Mouse (Mus musculus) spleen, postnatal 10 days (tissue): Measurements from ENCODE around the gene Arhgef3.

ENCODE experiments used
- DNase-seq, 2 experiments: peaks; one replicate each; pipeline ENCODE4 v3.0.0; 2021 to 2022; ENCODE audit warnings: low spot score in 2 of 2

The Arhgef3 gene

GRCm38 (mm10) chr14:27114362-27115274, at the start of gene Arhgef3:
Gene Arhgef3 (plus strand): TSS chr14:27114899.
- DNase-seq, result peak in 1 of 2 experiments; percentile 29

- no peak for DNase-seq
These were observed 48.3 kb upstream of the Arhgef3 start for GRCm38 (mm10) chr14:27066171-27066929.

- DNase-seq, result no peak
These were observed 46.8 kb upstream of the Arhgef3 start for GRCm38 (mm10) chr14:27067866-27068271.

- no peak for DNase-seq
These were observed 45.1 kb upstream of the Arhgef3 start for GRCm38 (mm10) chr14:27069434-27070097.

- no peak for DNase-seq
These were observed 44.6 kb upstream of the Arhgef3 start for GRCm38 (mm10) chr14:27070128-27070527.

GRCm38 (mm10) chr14:27070758-27071157, 43.9 kb upstream of the Arhgef3 start:
- no peak for DNase-seq

GRCm38 (mm10) chr14:27071985-27072384, 42.7 kb upstream of the Arhgef3 start:
- DNase-seq, result no peak

GRCm38 (mm10) chr14:27075084-27075483, 39.6 kb upstream of the Arhgef3 start:
- no peak for DNase-seq

- no peak for DNase-seq
These were observed 38.7 kb upstream of the Arhgef3 start for GRCm38 (mm10) chr14:27075909-27076521.

GRCm38 (mm10) chr14:27076522-27076920, 38.2 kb upstream of the Arhgef3 start:
- DNase-seq, result no peak

- no peak for DNase-seq
These were observed 33.0 kb upstream of the Arhgef3 start for GRCm38 (mm10) chr14:27081536-27082275.

- DNase-seq, result no peak
These were observed 29.2 kb upstream of the Arhgef3 start for GRCm38 (mm10) chr14:27085471-27085870.

GRCm38 (mm10) chr14:27085999-27086398, 28.7 kb upstream of the Arhgef3 start:
- DNase-seq, result no peak

GRCm38 (mm10) chr14:27094247-27094646, 20.5 kb upstream of the Arhgef3 start:
- no peak for DNase-seq

GRCm38 (mm10) chr14:27096133-27096532, 18.6 kb upstream of the Arhgef3 start:
- DNase-seq, result no peak

- DNase-seq, result peak in 1 of 2 experiments; percentile 52
These were observed 17.9 kb upstream of the Arhgef3 start for GRCm38 (mm10) chr14:27096779-27097178.

- DNase-seq, result no peak
These were observed 13.0 kb upstream of the Arhgef3 start for GRCm38 (mm10) chr14:27101735-27102134.

GRCm38 (mm10) chr14:27102720-27103119, 12.0 kb upstream of the Arhgef3 start:
- DNase-seq, result no peak

GRCm38 (mm10) chr14:27105731-27106457, 8.8 kb upstream of the Arhgef3 start:
- no peak for DNase-seq
